In genomic region chr5:110869242-110869669, GRCm38 (mm10) we compare ENCODE assay signal across 11 mouse cellular contexts. TPM values are rescaled to one million over a fixed set of nuclear protein-coding genes. Genes with fewer than 3 reads are reported as not detected.
DNase-seq lines count a peak whose midpoint lies in the region; ATAC-seq and TF ChIP-seq lines count a peak whose summit lies in the region.
"Had no signal": no experiment of that assay in that cellular context is flagged by ENCODE, and none has a peak within 500 bp of the region (broad histone marks: within the 10 kb centered on the region; RNA-seq: fewer than 3 reads in every experiment).

No protein-coding gene starts in this region.

- no peak for TF ChIP-seq POLR2A in embryonic fibroblast, embryonic 13.5 days (IDR thresholded peaks at IDR 0.05; ENCODE audit: low read depth, low read length)

- no peak overlapping the region; the same call in 1 of the 2 replicates for H3K4me3 ChIP-seq in layer of hippocampus, adult 2 months
- H3K4me3 ChIP-seq in embryonic fibroblast, embryonic 13.5 days (ENCODE audit: insufficient read depth, low read length), result no peak overlapping the region
- H3K4me3 ChIP-seq in heart, postnatal 0 days (ENCODE audit: low read depth, low read length), result no peak overlapping the region
- H3K4me3 ChIP-seq in neural tube, embryonic 15.5 days (replicated peaks), result no peak overlapping the region
- H3K4me3 ChIP-seq: embryonic facial prominence, embryonic 13.5 days had no signal

- H3K4me2 ChIP-seq in heart, postnatal 0 days (ENCODE audit: low read depth, low read length), result 0 out of 2 replicates have a peak overlapping the region, but pooled peaks have one; percentile 12
- H3K4me2 ChIP-seq in neural tube, embryonic 15.5 days, result no peak overlapping the region
- H3K4me2 ChIP-seq: embryonic facial prominence, embryonic 13.5 days had no signal

- 62% methylated on average over 8 of the region's 8 CpGs for WGBS in heart, postnatal 0 days
- 45% methylated on average over 8 of the region's 8 CpGs for WGBS in neural tube, embryonic 15.5 days

- H3K27me3 ChIP-seq in heart, postnatal 0 days (ENCODE audit: control insufficient read depth, insufficient read depth, low read length), result no peaks in the 10 kb centered on the region
- H3K27me3 ChIP-seq in neural tube, embryonic 15.5 days (replicated peaks), result no peaks in the 10 kb centered on the region
- H3K27me3 ChIP-seq: embryonic facial prominence, embryonic 13.5 days had no signal

- no peak for DNase-seq in layer of hippocampus, adult 2 months (ENCODE audit: low spot score in 2 of 2)
- no peak for DNase-seq in layer of hippocampus, postnatal 14 days (ENCODE audit: low spot score in 2 of 2)
- DNase-seq in heart, postnatal 0 days (ENCODE audit: low spot score), result peak; percentile 30
- DNase-seq in cerebellum, adult 8-10 months, result no peak
- no peak for DNase-seq in gastrocnemius, adult 8-10 months (ENCODE audit: low spot score in 2 of 2)
- DNase-seq: adrenal gland, postnatal 10 days; kidney, adult 9 months had no signal

- TF ChIP-seq CTCF in layer of hippocampus, adult 2 months (conservative IDR thresholded peaks at IDR 0.05), result no peak
- TF ChIP-seq CTCF in embryonic fibroblast, embryonic 13.5 days (IDR thresholded peaks at IDR 0.05; ENCODE audit: borderline replicate concordance, insufficient read depth, low read length), result no peak
- TF ChIP-seq CTCF in heart, postnatal 0 days (IDR thresholded peaks at IDR 0.05; ENCODE audit: low read depth), result no peak

- H3K27ac ChIP-seq in layer of hippocampus, adult 2 months, result peak overlapping the region; percentile 43
- H3K27ac ChIP-seq in embryonic fibroblast, embryonic 13.5 days (ENCODE audit: insufficient read depth, low read length), result peak overlapping the region; percentile 50
- peak overlapping the region; percentile 38; the same call in 1 of the 2 replicates for H3K27ac ChIP-seq in heart, postnatal 0 days (ENCODE audit: low read depth)
- peak overlapping the region; percentile 64; the same call in 1 of the 2 replicates for H3K27ac ChIP-seq in neural tube, embryonic 15.5 days (replicated peaks)
- H3K27ac ChIP-seq: embryonic facial prominence, embryonic 13.5 days had no signal

- ATAC-seq in heart, postnatal 0 days (ENCODE audit: insufficient read depth, low read depth), result peak; percentile 36; the same call in 1 of the 2 replicates
- ATAC-seq in neural tube, embryonic 15.5 days (ENCODE audit: low FRiP score), result no peak
- ATAC-seq in granulocyte monocyte progenitor cell, adult 5-6 weeks (replicated peaks; ENCODE audit: poor library complexity, severe bottlenecking), result no peak

- H3K9ac ChIP-seq in heart, postnatal 0 days (replicated peaks; ENCODE audit: low read depth, low read length), result no peak overlapping the region
- no peak overlapping the region for H3K9ac ChIP-seq in neural tube, embryonic 15.5 days (replicated peaks)
- H3K9ac ChIP-seq: embryonic facial prominence, embryonic 13.5 days had no signal

- no peaks in the 10 kb centered on the region for H3K9me3 ChIP-seq in heart, postnatal 0 days (replicated peaks; ENCODE audit: control insufficient read depth, low read length)
- no peaks in the 10 kb centered on the region for H3K9me3 ChIP-seq in neural tube, embryonic 15.5 days (replicated peaks)
- H3K9me3 ChIP-seq: embryonic facial prominence, embryonic 13.5 days had no signal

- H3K36me3 ChIP-seq in heart, postnatal 0 days (replicated peaks; ENCODE audit: control insufficient read depth, insufficient read depth, low read length), result peaks cover 10% of the 10 kb centered on the region
- no peaks in the 10 kb centered on the region for H3K36me3 ChIP-seq in neural tube, embryonic 15.5 days

- no peaks in the 10 kb centered on the region for H3K4me1 ChIP-seq in embryonic fibroblast, embryonic 13.5 days (ENCODE audit: control insufficient read depth, insufficient read depth, low read length)
- H3K4me1 ChIP-seq in heart, postnatal 0 days (ENCODE audit: control insufficient read depth, insufficient read depth), result no peaks in the 10 kb centered on the region
- peaks cover 14% of the 10 kb centered on the region for H3K4me1 ChIP-seq in neural tube, embryonic 15.5 days

- no peak for TF ChIP-seq EP300 in heart, postnatal 0 days (IDR thresholded peaks at IDR 0.05; ENCODE audit: low read depth)

RNA-seq across cellular contexts. Expression of gene Ttc28, which starts 10.3 kb away (rescaled TPM):
- total RNA-seq in layer of hippocampus, adult 2 months (2021), result 10 to 100 TPM; 10.2 to 11.7 TPM
- 10 to 100 TPM; 19.6 to 23.4 TPM for total RNA-seq in layer of hippocampus, postnatal 14 days (2021)
- polyA plus RNA-seq in embryonic fibroblast, embryonic 13.5 days (2011; ENCODE audit: insufficient read length, low read depth, missing spikeins), result 34.4 and 35.0 TPM in 2 replicates
- total RNA-seq in heart, postnatal 0 days (2014; rRNA removed; ENCODE audit: low replicate concordance), result 12.3 and 14.2 TPM in 2 replicates
- 3.7 and 4.6 TPM in 2 replicates for polyA plus RNA-seq in heart, postnatal 0 days (2015; fragmentation: Nextera tagmentation; extraction: Ambion mirVana)
- polyA plus RNA-seq in neural tube, embryonic 15.5 days (2015; fragmentation: Nextera tagmentation; extraction: Ambion mirVana), result 18.3 and 18.8 TPM in 2 replicates
- 1.0 and 6.2 TPM in 2 replicates for total RNA-seq in granulocyte monocyte progenitor cell, adult 5-6 weeks (2014; fragmentation: Nextera tagmentation)
- 0.41 and 0.90 TPM in 2 replicates for total RNA-seq in granulocyte monocyte progenitor cell, adult 5-6 weeks (2017)
- total RNA-seq in gastrocnemius, adult 8-10 months (2022), result 10 to 100 TPM; 14.9 to 18.9 (median 15.9) TPM

RNA-seq across cellular contexts. Expression of gene Chek2, which starts 29.5 kb away (rescaled TPM):
- total RNA-seq in layer of hippocampus, adult 2 months (2021), result 1 to 10 TPM in 1 of 2 experiments, under 1 TPM in 1; 0.56 to 2.8 TPM
- total RNA-seq in layer of hippocampus, postnatal 14 days (2021), result 1 to 10 TPM; 2.3 to 2.5 TPM
- 16.3 and 23.9 TPM in 2 replicates for polyA plus RNA-seq in embryonic fibroblast, embryonic 13.5 days (2011; ENCODE audit: insufficient read length, low read depth, missing spikeins)
- 2.5 and 4.8 TPM in 2 replicates for total RNA-seq in heart, postnatal 0 days (2014; rRNA removed; ENCODE audit: low replicate concordance)
- 6.1 and 6.4 TPM in 2 replicates for polyA plus RNA-seq in heart, postnatal 0 days (2015; fragmentation: Nextera tagmentation; extraction: Ambion mirVana)
- 6.0 and 13.2 TPM in 2 replicates for polyA plus RNA-seq in neural tube, embryonic 15.5 days (2015; fragmentation: Nextera tagmentation; extraction: Ambion mirVana)
- 29.3 and 32.6 TPM in 2 replicates for total RNA-seq in granulocyte monocyte progenitor cell, adult 5-6 weeks (2014; fragmentation: Nextera tagmentation)
- total RNA-seq in granulocyte monocyte progenitor cell, adult 5-6 weeks (2017), result 22.6 and 39.0 TPM in 2 replicates
- total RNA-seq in gastrocnemius, adult 8-10 months (2022), result 1 to 10 TPM in 1 of 4 experiments, under 1 TPM in 3; 0.46 to 1.1 (median 0.68) TPM

RNA-seq across cellular contexts. Expression of gene Hscb, which starts 29.7 kb away (rescaled TPM):
- 10 to 100 TPM; 11.3 to 13.9 TPM for total RNA-seq in layer of hippocampus, adult 2 months (2021)
- total RNA-seq in layer of hippocampus, postnatal 14 days (2021), result 10 to 100 TPM in 1 of 2 experiments, 1 to 10 TPM in 1; 8.9 to 10.4 TPM
- polyA plus RNA-seq in embryonic fibroblast, embryonic 13.5 days (2011; ENCODE audit: insufficient read length, low read depth, missing spikeins), result 29.3 and 36.1 TPM in 2 replicates
- 23.0 and 42.1 TPM in 2 replicates for total RNA-seq in heart, postnatal 0 days (2014; rRNA removed; ENCODE audit: low replicate concordance)
- 23.6 and 26.5 TPM in 2 replicates for polyA plus RNA-seq in heart, postnatal 0 days (2015; fragmentation: Nextera tagmentation; extraction: Ambion mirVana)
- polyA plus RNA-seq in neural tube, embryonic 15.5 days (2015; fragmentation: Nextera tagmentation; extraction: Ambion mirVana), result 10.8 and 15.9 TPM in 2 replicates
- 68.2 and 80.1 TPM in 2 replicates for total RNA-seq in granulocyte monocyte progenitor cell, adult 5-6 weeks (2014; fragmentation: Nextera tagmentation)
- total RNA-seq in granulocyte monocyte progenitor cell, adult 5-6 weeks (2017), result 63.6 and 77.4 TPM in 2 replicates
- total RNA-seq in gastrocnemius, adult 8-10 months (2022), result 10 to 100 TPM; 12.9 to 18.1 (median 16.1) TPM

RNA-seq across cellular contexts. Expression of gene Ulk1, which starts 59.4 kb away (rescaled TPM):
- 10 to 100 TPM; 70.0 to 72.8 TPM for total RNA-seq in layer of hippocampus, adult 2 months (2021)
- 10 to 100 TPM; 66.6 to 67.6 TPM for total RNA-seq in layer of hippocampus, postnatal 14 days (2021)
- 22.3 and 23.1 TPM in 2 replicates for polyA plus RNA-seq in embryonic fibroblast, embryonic 13.5 days (2011; ENCODE audit: insufficient read length, low read depth, missing spikeins)
- 31.8 and 36.3 TPM in 2 replicates for total RNA-seq in heart, postnatal 0 days (2014; rRNA removed; ENCODE audit: low replicate concordance)
- polyA plus RNA-seq in heart, postnatal 0 days (2015; fragmentation: Nextera tagmentation; extraction: Ambion mirVana), result 9.8 TPM in 2 replicates
- polyA plus RNA-seq in neural tube, embryonic 15.5 days (2015; fragmentation: Nextera tagmentation; extraction: Ambion mirVana), result 24.3 and 27.0 TPM in 2 replicates
- total RNA-seq in granulocyte monocyte progenitor cell, adult 5-6 weeks (2014; fragmentation: Nextera tagmentation), result 17.2 and 27.2 TPM in 2 replicates
- total RNA-seq in granulocyte monocyte progenitor cell, adult 5-6 weeks (2017), result 1.4 and 2.6 TPM in 2 replicates
- 10 to 100 TPM; 46.3 to 64.6 (median 55.0) TPM for total RNA-seq in gastrocnemius, adult 8-10 months (2022)
